Mouse (Mus musculus): ENCODE data around the gene D5Ertd579e. TPM values are rescaled to one million over a fixed set of nuclear protein-coding genes. Genes with fewer than 3 reads are reported as not detected.

D5Ertd579e gene
- polyA plus RNA-seq, 1 experiment from 2014 or later, result 16.7 TPM

DNA sequence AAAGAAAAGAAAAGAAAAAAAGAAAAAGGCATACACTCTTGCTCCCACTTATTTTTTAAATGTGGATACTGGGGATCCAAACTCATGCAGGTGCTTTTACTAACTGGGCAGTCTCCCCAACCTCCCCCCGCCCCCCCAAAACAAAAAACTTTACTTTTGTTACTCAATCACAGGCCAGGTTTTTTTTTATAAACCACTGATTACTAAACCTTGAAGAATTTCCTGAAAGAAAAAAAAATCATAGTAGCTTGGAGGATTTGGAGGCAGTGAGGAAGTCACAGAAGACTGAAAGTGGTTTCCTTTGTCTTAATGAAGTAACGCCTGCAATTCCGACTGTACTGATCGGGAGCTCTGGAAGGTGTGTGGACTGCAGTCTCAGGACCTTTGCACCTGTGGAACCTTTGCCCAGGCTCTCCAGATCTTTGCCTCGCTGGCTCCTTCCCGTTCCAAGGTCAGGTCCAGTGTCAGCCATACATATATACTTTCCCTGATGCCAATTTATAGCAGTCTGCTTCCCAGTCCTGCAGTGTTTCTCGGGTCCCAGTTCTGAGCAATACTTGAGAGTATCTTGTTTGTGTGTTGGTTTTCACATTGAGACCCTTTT lies 2.3 kb upstream of the D5Ertd579e start:
- no peak for ATAC-seq
- peaks cover 18% of the 10 kb centered on the region for H3K4me1 ChIP-seq (replicated peaks)
- H3K36me3 ChIP-seq, result no peaks in the 10 kb centered on the region
- WGBS, result 62% methylated on average over 7 of the region's 7 CpGs
- no peak overlapping the region for H3K9ac ChIP-seq
- no peak overlapping the region for H3K27ac ChIP-seq
- no peak overlapping the region for H3K4me3 ChIP-seq (replicated peaks)
- no peaks in the 10 kb centered on the region for H3K9me3 ChIP-seq
- H3K27me3 ChIP-seq (replicated peaks), result no peaks in the 10 kb centered on the region
- no peak overlapping the region for H3K4me2 ChIP-seq (replicated peaks)

DNA sequence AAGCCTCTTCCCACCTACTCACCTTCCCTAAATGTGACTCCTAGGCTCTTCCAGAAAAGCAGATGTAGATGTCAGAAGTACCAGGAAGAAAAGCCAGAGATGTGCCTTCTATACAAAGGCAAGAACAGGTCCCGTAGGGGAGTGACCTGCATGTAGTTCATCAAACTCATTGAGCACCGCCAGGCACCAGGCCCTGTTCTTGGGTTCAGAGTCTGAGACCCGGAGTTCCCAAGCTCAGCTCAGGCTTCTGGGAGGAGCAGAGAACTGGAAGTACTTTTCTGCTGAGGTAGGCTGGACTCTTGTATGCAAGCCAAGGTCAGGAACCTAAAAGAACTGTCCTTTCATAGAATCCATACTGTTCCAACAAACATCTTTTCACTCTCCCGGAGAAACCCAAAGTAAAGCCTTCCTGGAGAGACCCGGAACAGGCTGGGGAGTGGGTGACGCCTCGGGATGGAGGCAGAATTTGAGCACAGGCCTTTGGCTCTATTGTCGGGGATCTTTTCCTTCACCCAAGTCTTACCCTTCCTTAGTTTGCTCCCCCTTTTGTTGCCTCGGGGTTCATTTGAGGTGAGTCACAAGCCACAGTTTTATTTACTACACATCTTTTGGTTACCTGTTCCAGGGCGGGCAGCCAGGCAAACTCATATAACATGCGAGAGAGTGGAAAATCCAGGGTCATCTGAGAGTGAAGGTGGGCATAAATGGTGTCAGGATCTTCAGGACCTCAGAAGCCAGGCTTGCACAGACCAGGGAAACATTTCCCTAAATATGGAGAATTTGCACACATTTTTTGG lies 878 bp upstream of the D5Ertd579e start:
- Histone ChIP-seq H3K9me3 (no peaks in the 10 kb centered on the region), H3K9ac (no peak overlapping the region), H3K4me3 (replicated peaks) (no peak overlapping the region), H3K4me1 (replicated peaks) (peaks cover 18% of the 10 kb centered on the region), H3K27me3 (replicated peaks) (no peaks in the 10 kb centered on the region), H3K27ac (no peak overlapping the region), H3K36me3 (no peaks in the 10 kb centered on the region), H3K4me2 (replicated peaks) (peak overlapping the region; percentile 89)
- no peak for ATAC-seq
- 70% methylated on average over 11 of the region's 11 CpGs for WGBS

DNA sequence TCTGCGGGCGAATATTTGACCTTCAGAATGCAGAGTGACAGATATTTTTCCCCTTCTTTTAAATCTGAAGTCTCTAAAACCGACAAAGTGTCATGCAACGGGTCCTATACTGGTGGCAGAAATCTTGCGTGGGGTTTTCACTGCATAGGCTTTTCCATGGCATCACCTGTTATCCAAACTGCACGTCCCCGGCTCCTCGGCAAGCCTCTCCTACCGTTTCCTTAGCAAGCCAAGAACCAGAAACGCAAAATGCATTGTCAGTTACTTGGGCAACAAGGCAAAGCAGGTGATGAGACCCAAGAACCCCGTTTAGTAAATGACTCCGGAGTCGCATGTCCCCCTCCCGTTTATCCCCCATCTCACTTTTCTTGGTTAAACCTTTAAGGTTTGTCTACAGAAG lies 819 bp downstream of the D5Ertd579e start:
- H3K4me1 ChIP-seq (replicated peaks), result peaks cover 24% of the 10 kb centered on the region
- 4% methylated on average over 14 of the region's 14 CpGs for WGBS
- peak overlapping the region; percentile 80 for H3K9ac ChIP-seq
- H3K27ac ChIP-seq, result peak overlapping the region; percentile 85
- H3K36me3 ChIP-seq, result no peaks in the 10 kb centered on the region
- peak overlapping the region; percentile 70 for H3K4me2 ChIP-seq (replicated peaks)
- H3K27me3 ChIP-seq (replicated peaks), result no peaks in the 10 kb centered on the region
- no peaks in the 10 kb centered on the region for H3K9me3 ChIP-seq
- peak overlapping the region; percentile 81 for H3K4me3 ChIP-seq (replicated peaks)
- no peak for ATAC-seq

DNA sequence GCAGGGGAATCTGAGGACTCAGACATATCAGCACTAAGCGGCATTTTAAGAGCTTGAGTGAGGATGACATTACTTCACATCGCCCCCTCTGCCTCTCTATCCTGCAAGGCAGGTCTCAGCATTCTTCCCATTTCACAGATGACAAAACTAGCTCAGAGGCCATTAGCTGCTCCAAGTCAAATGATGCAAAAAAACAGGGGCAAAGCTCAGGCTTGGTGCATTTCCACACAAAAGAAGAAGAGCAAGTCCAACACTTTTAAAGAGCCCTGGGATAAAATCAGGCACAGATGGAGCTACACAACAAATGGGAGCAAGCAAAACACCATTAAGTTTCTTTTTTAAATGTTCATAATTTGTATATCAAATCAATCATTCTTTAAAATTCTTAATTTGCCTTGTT lies 2.2 kb downstream of the D5Ertd579e start:
- Histone ChIP-seq H3K27ac (no peak overlapping the region), H3K4me3 (replicated peaks) (no peak overlapping the region), H3K9me3 (no peaks in the 10 kb centered on the region), H3K36me3 (no peaks in the 10 kb centered on the region), H3K9ac (no peak overlapping the region), H3K4me2 (replicated peaks) (no peak overlapping the region; the same call in 1 of the 2 replicates), H3K4me1 (replicated peaks) (peaks cover 24% of the 10 kb centered on the region), H3K27me3 (replicated peaks) (no peaks in the 10 kb centered on the region)
- WGBS, result 88% methylated on average over 2 of the region's 2 CpGs
- no peak for ATAC-seq

DNA sequence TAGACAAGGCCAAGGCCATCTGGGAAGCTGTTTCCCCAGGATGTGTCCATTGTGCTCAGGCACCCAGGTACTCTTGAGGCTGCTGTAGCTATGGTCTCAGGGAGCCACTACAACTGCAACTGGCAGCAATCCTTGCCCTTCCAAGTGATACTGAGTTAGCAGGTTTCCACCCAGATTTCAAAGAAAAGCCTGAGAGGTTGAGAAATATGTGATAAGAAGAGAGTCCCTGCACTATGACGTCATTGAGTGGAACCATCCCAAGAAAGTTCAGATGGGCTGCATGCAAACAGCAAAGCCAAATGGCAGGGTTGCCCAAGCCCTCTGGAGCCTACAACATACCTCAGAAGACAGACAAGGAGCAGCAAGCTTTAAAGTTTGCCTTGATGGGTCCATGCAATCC lies 4.4 kb downstream of the D5Ertd579e start:
- Histone ChIP-seq H3K4me2 (replicated peaks) (peak overlapping the region; percentile 12; the same call in 1 of the 2 replicates), H3K9ac (no peak overlapping the region), H3K27ac (no peak overlapping the region), H3K27me3 (replicated peaks) (no peaks in the 10 kb centered on the region), H3K4me3 (replicated peaks) (no peak overlapping the region), H3K36me3 (no peaks in the 10 kb centered on the region), H3K9me3 (no peaks in the 10 kb centered on the region), H3K4me1 (replicated peaks) (peaks cover 18% of the 10 kb centered on the region)
- no peak for ATAC-seq
- 53% methylated on average over 1 of the region's 1 CpGs for WGBS

DNA sequence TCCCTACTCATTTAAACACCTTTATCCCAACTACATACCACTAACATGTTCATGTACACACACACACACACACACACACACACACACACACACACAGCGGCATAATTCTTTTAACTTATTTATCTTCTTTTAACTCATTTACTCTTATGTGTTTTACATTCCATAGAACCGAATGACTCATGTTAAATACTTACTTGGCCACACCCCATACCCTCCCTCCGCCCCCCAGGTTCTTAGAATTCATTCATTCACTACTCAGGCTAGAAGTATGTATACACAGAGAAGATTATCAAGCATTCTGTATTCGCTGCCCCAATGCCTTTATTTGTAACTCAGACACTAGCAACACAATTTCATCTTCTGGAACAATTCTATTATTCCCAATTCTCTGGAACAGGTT lies 10.7 kb downstream of the D5Ertd579e start:
- no peaks in the 10 kb centered on the region for H3K36me3 ChIP-seq
- no peaks in the 10 kb centered on the region for H3K4me1 ChIP-seq (replicated peaks)
- H3K9me3 ChIP-seq, result no peaks in the 10 kb centered on the region
- no peaks in the 10 kb centered on the region for H3K27me3 ChIP-seq (replicated peaks)
- H3K9ac ChIP-seq, result no peak overlapping the region
- H3K27ac ChIP-seq, result no peak overlapping the region
- WGBS, result 79% methylated on average over 4 of the region's 4 CpGs
- no peak overlapping the region for H3K4me2 ChIP-seq (replicated peaks)
- no peak overlapping the region for H3K4me3 ChIP-seq (replicated peaks)
- ATAC-seq, result no peak

DNA sequence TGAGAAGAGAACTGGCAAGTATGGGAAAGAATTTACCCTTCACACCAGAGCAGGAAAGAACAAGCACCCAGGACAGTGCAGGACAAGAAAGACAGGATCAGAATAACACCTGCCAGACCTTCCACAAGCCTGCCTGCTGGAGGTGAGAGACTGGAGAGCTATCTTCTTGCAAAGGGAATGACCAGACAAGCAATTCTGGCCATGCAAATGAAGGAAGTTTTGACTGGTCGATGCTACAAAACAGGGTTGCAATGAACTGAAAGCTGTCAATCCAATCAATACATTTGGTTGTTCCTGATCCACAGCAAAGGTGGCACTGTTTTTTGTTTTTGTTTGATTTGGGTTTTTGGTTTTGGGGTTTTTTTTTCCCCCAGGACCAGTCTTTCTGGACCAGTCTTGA lies 12.2 kb downstream of the D5Ertd579e start:
- Histone ChIP-seq H3K4me2 (replicated peaks) (no peak overlapping the region), H3K36me3 (no peaks in the 10 kb centered on the region), H3K27me3 (replicated peaks) (no peaks in the 10 kb centered on the region), H3K27ac (no peak overlapping the region), H3K9me3 (no peaks in the 10 kb centered on the region), H3K4me3 (replicated peaks) (no peak overlapping the region), H3K4me1 (replicated peaks) (no peaks in the 10 kb centered on the region), H3K9ac (no peak overlapping the region)
- WGBS, result 85% methylated on average over 1 of the region's 1 CpGs
- ATAC-seq, result no peak

DNA sequence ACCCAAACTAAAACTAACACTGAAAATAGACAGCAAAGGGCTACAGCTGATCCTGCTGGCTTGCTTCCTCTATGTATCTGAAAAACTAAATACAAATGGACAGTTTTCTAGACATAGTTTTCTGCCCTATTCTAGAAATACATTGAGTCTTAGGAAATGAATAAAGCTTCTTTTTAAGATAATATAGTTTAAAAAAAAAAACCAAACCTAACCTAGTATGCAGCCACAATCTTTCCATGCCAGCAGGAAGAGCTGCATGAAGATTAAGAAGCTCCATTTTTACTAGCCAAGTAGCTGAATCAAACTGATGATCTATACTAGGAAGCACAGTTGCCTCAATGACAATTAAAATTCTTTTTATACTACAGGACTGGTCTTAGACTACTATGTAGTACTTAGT lies 14.6 kb downstream of the D5Ertd579e start:
- Histone ChIP-seq H3K4me3 (replicated peaks) (no peak overlapping the region), H3K27ac (no peak overlapping the region), H3K4me1 (replicated peaks) (no peaks in the 10 kb centered on the region), H3K4me2 (replicated peaks) (no peak overlapping the region), H3K36me3 (no peaks in the 10 kb centered on the region), H3K9ac (no peak overlapping the region), H3K9me3 (no peaks in the 10 kb centered on the region), H3K27me3 (replicated peaks) (no peaks in the 10 kb centered on the region)
- ATAC-seq, result no peak

DNA sequence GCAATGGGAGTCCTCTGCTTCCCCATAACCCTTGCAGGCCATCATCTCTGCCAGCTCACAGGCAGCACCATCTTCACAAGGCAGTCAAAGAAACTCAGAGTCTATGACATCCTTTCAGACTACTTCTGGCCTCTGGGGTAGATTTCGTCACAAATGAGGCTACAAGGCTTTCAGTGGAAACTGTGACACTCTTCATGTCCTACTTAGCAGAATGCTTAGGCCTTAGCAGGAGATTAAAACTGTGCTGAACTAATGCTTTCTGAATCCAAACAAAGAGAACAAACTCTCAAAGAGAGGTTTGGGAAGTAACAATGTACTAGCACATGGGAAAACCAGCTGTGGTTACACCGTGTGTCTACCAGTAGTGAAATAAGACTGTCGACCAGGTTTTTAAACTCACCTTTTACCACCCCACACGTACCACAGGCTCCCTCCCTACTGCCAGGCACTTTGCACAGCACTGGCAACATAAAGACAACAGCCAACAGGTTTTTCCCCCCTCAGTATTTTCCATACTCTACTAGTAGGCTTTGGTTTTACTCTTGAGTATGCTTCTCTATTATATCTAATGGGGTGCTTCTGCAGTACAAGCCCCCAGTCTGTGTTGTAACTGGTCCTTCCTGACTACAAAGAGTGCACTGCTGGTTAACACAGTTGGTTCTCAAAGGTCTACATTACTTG lies 15.8 kb downstream of the D5Ertd579e start:
- H3K4me1 ChIP-seq (replicated peaks), result peaks cover 4% of the 10 kb centered on the region; the same call in 1 of the 2 replicates
- no peaks in the 10 kb centered on the region for H3K36me3 ChIP-seq
- H3K9me3 ChIP-seq, result no peaks in the 10 kb centered on the region
- no peak overlapping the region for H3K9ac ChIP-seq
- no peak overlapping the region for H3K4me3 ChIP-seq (replicated peaks)
- no peak for ATAC-seq
- WGBS, result 80% methylated on average over 4 of the region's 4 CpGs
- H3K27me3 ChIP-seq (replicated peaks), result no peaks in the 10 kb centered on the region
- no peak overlapping the region for H3K4me2 ChIP-seq (replicated peaks)
- no peak overlapping the region for H3K27ac ChIP-seq

DNA sequence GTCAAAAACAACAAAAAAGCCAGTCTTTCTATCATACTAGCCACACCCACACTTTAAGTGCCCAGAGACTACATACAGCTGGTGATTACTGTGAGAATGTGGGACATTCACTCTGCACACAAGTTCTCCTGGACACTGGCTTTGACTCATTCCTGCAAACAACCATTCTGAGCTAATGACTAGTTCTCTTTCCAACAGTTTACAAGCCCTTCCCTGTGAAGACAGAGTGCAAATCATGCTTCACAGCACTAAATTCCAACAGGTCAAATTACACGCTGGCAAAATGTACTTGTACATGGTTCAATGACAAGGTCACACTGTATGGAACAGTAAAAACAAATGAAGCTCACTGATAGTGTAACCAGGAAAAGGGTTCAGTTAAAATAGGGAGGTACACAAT lies 17.0 kb downstream of the D5Ertd579e start:
- Histone ChIP-seq H3K9ac (no peak overlapping the region), H3K36me3 (no peaks in the 10 kb centered on the region), H3K27me3 (replicated peaks) (no peaks in the 10 kb centered on the region), H3K4me2 (replicated peaks) (no peak overlapping the region), H3K9me3 (no peaks in the 10 kb centered on the region), H3K4me3 (replicated peaks) (no peak overlapping the region), H3K4me1 (replicated peaks) (peaks cover 8% of the 10 kb centered on the region), H3K27ac (no peak overlapping the region)
- ATAC-seq, result no peak
- 44% methylated on average over 1 of the region's 1 CpGs for WGBS

DNA sequence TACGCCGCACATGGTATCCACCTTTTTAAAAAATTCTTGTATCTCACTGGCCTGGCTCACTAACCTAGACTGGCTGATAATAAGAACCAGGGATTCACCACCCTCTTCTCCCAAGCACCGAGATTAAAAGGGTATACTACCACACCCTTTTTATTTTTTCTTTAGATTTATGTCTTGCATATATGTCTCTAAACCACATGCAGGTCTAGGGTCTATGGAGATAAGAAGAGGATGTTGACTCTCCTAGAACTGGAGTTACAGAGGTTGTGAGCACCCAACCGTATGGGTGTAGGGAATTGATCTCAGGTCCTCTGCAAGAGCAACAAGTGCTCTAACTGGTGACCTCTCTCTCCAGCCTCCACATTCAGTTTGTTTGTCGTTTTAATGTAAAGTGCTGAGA lies 17.9 kb downstream of the D5Ertd579e start:
- no peaks in the 10 kb centered on the region for H3K36me3 ChIP-seq
- no peak overlapping the region for H3K27ac ChIP-seq
- no peak overlapping the region for H3K4me2 ChIP-seq (replicated peaks)
- H3K4me3 ChIP-seq (replicated peaks), result no peak overlapping the region
- H3K9ac ChIP-seq, result no peak overlapping the region
- peaks cover 8% of the 10 kb centered on the region for H3K4me1 ChIP-seq (replicated peaks)
- no peaks in the 10 kb centered on the region for H3K27me3 ChIP-seq (replicated peaks)
- 86% methylated on average over 5 of the region's 5 CpGs for WGBS
- ATAC-seq, result no peak
- H3K9me3 ChIP-seq, result no peaks in the 10 kb centered on the region

DNA sequence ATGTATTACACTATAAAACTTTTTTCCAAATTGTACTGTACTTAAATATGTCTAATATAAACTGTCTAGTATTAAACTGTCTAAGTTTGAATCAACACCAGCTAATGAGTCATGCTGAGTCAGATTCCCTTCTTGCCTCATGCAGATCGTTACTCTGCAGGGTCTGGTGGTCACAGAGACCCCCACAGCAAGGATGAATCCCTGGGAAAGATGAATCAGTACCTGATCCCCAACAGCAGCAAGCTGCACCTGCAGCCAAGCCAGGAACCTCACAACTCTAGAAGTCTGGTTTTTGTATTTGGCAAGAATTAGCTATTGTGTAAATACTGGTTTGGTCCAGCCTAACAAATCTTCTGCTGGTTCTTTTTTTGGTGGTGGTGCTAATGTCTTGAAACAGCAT lies 20.4 kb downstream of the D5Ertd579e start:
- ATAC-seq, result no peak
- H3K9ac ChIP-seq, result no peak overlapping the region
- H3K9me3 ChIP-seq, result no peaks in the 10 kb centered on the region
- WGBS, result 31% methylated on average over 1 of the region's 1 CpGs
- no peaks in the 10 kb centered on the region for H3K36me3 ChIP-seq
- no peak overlapping the region for H3K27ac ChIP-seq
- no peak overlapping the region for H3K4me2 ChIP-seq (replicated peaks)
- H3K27me3 ChIP-seq (replicated peaks), result no peaks in the 10 kb centered on the region
- no peak overlapping the region for H3K4me3 ChIP-seq (replicated peaks)
- peaks cover 8% of the 10 kb centered on the region for H3K4me1 ChIP-seq (replicated peaks)
